Mouse (Mus musculus): ENCODE data around the gene Tbl1x. TPM values are rescaled to one million over a fixed set of nuclear protein-coding genes. Genes with fewer than 3 reads are reported as not detected.

The Tbl1x gene
- total RNA-seq, 2 experiments from 2014 or later, result 20.8 to 27.2 TPM

DNA sequence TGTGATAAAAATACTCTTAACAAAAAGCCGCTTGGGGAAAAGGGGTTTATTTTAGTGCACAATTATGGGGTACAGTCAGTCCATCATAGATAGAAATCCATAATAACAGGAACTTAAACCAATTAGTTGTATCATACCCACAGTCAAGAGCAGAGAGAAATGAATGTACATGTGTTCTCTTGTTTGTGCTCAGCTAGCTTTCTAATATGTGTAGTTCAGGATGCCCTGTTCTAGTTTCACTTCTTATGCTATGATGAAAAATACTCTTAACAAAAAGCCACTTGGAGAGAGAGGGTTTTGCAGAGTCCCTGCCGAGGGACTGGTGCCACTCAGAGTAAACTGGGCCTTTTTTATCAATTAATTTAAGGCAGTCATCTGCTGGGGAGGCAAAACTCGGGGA is 101.1 kb downstream of the Tbl1x start:
- DNase-seq, result no peak

DNA sequence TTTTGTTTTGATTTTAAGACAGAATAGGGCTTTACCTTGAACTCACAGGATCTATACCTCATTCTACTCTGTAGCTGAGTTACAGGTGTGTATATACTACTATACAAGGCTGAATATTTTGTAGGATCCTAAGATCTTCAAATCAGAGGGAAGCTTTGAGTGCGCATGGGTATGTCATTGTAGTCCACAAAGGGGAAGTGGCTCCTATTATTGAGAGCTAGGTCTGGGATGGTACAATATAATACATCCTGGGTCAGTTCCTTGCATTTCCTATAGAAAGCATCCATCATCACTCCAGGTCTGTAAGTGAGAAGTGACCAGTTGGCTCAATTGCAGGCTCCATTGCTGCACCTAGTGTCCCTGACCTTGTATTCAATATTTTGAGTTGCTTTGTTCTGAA is 102.2 kb downstream of the Tbl1x start:
- no peak for DNase-seq

DNA sequence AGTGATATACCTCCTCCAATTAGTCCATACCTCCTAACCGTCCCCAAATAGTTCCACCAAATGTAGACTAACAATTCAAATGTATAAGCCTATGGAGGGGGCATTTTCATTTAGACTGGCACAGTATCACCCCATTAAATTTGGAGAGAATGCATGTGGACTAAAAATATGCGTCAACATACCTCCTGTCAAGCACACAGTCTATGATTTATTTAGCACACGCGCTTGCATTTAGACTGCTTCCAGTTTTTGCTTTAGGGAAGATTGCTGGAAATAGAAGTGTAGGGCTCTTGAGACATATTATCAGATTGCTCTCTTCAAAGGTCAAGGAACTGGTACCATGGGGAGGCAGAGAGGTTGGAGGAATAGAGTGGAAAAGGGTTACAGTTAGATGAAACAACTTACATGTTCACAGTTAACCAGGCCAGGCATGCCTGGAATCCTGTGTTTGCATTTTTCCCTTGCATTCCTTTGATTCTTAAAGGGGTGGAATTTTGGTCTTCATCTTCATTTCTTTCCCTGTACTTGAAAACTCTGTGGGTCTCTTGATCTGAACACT is 105.0 kb downstream of the Tbl1x start:
- DNase-seq, result no peak

DNA sequence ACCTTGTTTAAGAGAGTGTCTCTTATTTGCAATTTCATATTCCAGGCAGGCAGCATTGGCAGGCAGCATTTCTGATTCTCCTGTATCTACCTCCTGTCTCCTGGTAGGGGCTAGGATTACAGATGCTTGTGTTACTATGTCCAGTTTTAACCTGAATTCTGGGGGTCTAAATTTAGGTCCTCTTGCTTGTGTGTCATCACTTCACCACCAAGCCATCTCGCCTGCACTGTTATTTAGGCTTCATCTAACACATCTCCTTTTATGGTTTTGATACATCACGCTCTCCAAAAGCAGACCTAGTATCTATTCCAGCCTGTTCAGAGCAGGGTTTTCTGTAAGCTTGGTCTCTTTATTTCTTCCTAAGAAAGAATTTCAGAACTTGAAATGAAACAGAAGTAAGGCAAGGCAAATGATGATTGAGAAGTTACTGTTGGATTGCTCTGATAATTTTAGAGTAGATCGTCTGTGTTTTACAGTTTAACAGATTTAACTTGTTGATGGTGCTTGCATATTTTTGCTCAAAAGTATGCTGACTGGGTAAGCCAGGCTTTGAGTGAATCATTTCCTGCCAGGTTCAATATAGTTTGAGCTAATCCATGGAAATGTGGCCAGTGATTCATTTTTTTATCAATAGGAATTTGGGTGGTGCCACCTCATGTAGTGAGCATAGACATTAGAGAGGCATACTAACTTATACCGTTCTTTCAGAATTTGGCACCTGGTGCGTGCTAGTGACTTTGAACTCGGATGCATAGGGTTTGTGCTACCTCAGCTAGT is 106.7 kb downstream of the Tbl1x start:
- no peak for DNase-seq

DNA sequence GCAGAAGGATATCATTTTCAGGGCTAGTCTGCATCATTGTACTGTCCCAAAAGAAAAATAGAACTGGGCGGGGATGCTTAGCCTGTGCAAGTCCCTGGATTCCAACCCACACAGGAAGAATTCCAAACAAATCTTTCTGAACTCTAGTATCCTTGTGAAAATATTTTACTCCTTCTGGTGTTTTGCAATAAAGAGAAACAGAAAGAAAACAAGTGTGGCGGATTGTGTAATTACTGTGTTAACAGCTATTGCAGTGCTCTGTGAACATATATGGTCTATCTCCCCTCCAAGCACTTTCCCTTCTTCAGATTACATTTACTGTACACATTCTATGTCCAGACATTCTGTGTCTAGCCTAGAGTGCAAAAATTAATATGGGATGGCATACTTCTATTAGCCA is 119.6 kb downstream of the Tbl1x start:
- no peak for DNase-seq

DNA sequence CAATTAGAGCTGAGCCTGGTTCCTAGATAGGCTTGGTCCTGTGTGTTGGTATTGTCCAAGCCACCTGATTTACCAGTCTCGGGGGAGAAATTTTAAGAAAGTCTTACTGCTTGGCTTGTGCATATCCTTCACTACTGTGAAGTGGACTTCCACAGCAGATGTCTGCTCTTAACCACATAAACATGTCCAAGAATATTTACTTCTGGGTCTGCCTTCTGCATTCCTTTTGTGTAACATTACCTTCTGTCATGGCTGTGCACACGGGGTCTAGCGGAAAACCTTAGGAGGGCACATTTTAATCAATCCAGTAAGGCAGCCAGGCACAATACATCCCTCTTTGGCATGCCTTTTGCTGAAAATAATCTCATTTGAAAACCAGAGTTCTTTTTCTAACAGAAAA is 125.7 kb downstream of the Tbl1x start:
- no peak for DNase-seq

DNA sequence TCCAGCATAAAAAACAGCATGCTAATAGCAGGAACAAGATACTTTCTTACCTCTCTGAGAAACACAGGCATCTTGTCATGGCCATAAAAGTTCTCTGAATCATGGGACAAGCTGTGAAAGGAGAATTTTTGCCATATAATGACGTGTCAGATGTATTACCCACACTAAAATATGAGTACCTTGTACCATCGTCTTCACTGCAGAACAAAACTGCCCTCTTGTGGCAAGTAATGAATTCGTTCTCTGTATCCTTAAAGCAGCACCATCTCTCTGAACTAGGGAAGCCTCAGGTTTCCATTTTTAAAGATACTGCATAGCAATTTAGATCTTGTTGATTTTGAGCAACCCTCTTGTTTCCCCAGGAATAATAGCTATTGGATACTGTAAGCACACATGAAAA is 127.3 kb downstream of the Tbl1x start:
- DNase-seq, result peak; percentile 4

DNA sequence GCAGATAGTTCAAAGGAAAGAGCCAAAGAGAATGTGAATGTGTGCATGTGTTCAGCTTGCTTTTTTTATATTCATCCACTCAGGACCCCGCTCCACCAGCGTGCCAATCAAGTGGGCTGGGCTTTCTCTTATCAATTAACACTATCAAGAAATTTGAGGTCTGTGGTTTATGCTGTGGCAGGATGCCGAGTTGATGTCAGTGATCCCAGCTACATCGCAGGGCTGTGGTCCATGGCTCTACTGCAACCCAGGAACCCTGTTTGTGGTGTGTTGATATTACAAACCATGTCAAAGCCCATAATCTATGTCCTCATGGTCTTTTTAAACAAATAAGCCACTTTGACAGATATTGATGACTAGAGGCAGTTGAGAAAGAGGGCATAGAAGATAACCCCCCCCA is 129.5 kb downstream of the Tbl1x start:
- DNase-seq, result no peak

DNA sequence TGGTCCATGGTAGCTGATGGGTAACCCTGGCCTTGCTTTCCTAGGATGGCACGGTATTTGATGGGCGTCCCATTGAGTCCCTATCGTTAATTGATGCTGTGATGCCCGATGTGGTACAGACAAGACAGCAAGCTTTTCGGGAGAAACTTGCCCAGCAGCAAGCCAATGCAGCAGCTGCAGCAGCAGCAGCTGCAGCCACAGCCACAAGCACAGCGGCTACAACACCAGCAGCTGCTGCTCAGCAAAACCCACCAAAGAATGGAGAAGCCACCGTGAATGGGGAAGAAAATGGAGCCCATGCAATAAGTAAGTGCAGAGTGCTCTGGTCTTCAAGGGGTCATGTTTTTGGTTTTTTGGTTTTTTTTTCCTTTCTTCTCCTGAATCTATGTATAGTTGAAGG is 135.4 kb downstream of the Tbl1x start:
- no peak for DNase-seq

GRCm38 (mm10) chrX:77650246-77650645 is 139.4 kb downstream of the Tbl1x start:
- no peak for DNase-seq

DNA sequence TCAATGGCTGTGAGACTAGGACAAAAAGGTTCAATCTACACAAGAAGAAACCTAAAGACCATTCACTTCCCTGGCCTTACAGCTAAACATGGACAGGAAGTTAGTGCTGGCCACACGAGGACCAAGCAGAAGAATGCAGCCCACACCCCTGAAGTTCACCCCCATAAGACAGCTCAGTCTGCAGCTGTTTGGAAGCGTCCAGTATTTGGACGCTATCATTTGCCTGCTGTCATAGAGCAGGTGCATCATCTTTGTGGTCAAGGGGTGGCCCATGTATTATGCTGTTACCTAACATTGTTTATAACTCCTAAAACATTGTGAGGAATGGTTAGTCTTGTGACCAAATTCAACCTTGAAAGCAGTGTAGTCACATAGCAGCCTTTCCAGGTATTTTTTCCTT is 151.2 kb downstream of the Tbl1x start:
- DNase-seq, result no peak

GRCm38 (mm10) chrX:77663276-77663675 is 152.5 kb downstream of the Tbl1x start:
- no peak for DNase-seq

- DNase-seq, result no peak
Observed at GRCm38 (mm10) chrX:77665030-77665429, 154.2 kb downstream of the Tbl1x start.

DNA sequence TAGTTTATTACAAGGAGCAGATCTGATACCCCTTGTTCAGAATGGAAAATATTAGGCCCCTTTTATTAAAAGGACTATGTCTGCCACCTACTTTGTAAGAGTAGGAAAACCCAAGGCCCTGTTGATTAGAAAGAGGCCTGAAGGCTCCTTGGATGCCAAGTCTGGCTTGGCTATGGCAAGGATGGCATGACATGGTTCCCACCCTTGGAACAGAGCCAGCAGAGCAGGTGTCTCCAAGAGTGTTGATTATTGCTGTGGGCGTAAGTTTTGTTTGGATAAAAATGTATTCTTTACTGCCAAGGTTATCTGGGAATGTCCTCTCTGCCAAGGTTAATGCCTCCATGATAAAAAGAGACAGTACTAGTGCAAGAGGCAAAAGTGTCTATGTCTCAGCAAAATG is 156.1 kb downstream of the Tbl1x start:
- no peak for DNase-seq

GRCm38 (mm10) chrX:77667441-77667840 is 156.6 kb downstream of the Tbl1x start:
- no peak for DNase-seq

- no peak for DNase-seq
Observed at GRCm38 (mm10) chrX:77669779-77670550, 159.2 kb downstream of the Tbl1x start.

Data from gastrocnemius, postnatal 10 days (tissue).